Mouse (Mus musculus): ENCODE results near the gene Srl. TPM values are rescaled to one million over a fixed set of nuclear protein-coding genes. Genes with fewer than 3 reads are reported as not detected.

Srl gene
- polyA plus RNA-seq, 1 experiment from 2014 or later, result 35.7 TPM

- WGBS, result 63% methylated on average over 4 of the region's 4 CpGs
Observed at GRCm38 (mm10) chr16:4431841-4432240, 109.8 kb downstream of the Srl start.

DNA sequence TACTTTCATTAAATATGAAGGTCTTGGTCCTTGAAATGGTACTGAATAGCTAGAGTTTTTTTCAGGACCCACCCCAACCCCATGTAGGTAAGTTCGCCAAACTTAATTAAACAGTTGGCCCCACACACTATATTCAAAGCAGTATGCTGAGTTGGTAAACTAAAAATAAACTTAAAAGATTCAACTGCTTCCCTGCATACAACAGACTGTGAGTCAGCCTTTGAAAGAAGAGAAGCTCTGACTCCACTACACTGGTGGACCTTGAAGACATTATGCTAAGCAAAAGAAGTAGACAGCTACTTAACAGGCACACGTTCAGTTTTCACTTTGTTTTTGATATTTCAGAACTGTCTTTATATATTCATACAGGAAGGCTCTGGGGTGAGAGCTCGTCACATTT, 110.6 kb downstream of the Srl start:
- H3K4me3 ChIP-seq (ENCODE audit: low read depth, low read length), result no peak overlapping the region
- ATAC-seq (ENCODE audit: insufficient read depth, low FRiP score, low TSS enrichment) (no peak), DNase-seq (ENCODE audit: low spot score) (no peak)
- no peaks in the 10 kb centered on the region for H3K9me3 ChIP-seq (ENCODE audit: control insufficient read depth, low read length)
- WGBS, result 91% methylated on average over 3 of the region's 3 CpGs
- no peak overlapping the region for H3K27ac ChIP-seq (ENCODE audit: low read depth, low read length)
- no peak overlapping the region for H3K9ac ChIP-seq (ENCODE audit: low read length)
- H3K4me2 ChIP-seq (ENCODE audit: low read depth), result no peak overlapping the region
- H3K36me3 ChIP-seq (ENCODE audit: control insufficient read depth, insufficient read depth, low read length), result no peaks in the 10 kb centered on the region
- no peaks in the 10 kb centered on the region for H3K27me3 ChIP-seq (ENCODE audit: control insufficient read depth, insufficient read depth, low read length)
- no peaks in the 10 kb centered on the region for H3K4me1 ChIP-seq (ENCODE audit: control insufficient read depth, insufficient read depth, low read length)

More at GRCm38 (mm10) chr16:4431841-4432240, 109.8 kb downstream of the Srl start:
- Histone ChIP-seq H3K27ac (ENCODE audit: low read depth, low read length) (no peak overlapping the region), H3K4me1 (ENCODE audit: control insufficient read depth, insufficient read depth, low read length) (no peaks in the 10 kb centered on the region), H3K27me3 (ENCODE audit: control insufficient read depth, insufficient read depth, low read length) (no peaks in the 10 kb centered on the region), H3K4me2 (ENCODE audit: low read depth) (no peak overlapping the region), H3K4me3 (ENCODE audit: low read depth, low read length) (no peak overlapping the region), H3K9me3 (ENCODE audit: control insufficient read depth, low read length) (no peaks in the 10 kb centered on the region), H3K9ac (ENCODE audit: low read length) (no peak overlapping the region), H3K36me3 (ENCODE audit: control insufficient read depth, insufficient read depth, low read length) (no peaks in the 10 kb centered on the region)
- DNase-seq (ENCODE audit: low spot score) (no peak), ATAC-seq (ENCODE audit: insufficient read depth, low FRiP score, low TSS enrichment) (no peak)

GRCm38 (mm10) chr16:4430232-4430631, 111.4 kb downstream of the Srl start:
- Histone ChIP-seq H3K4me1 (ENCODE audit: control insufficient read depth, insufficient read depth, low read length) (no peaks in the 10 kb centered on the region), H3K9me3 (ENCODE audit: control insufficient read depth, low read length) (no peaks in the 10 kb centered on the region), H3K36me3 (ENCODE audit: control insufficient read depth, insufficient read depth, low read length) (no peaks in the 10 kb centered on the region), H3K27ac (ENCODE audit: low read depth, low read length) (no peak overlapping the region), H3K9ac (ENCODE audit: low read length) (no peak overlapping the region), H3K4me3 (ENCODE audit: low read depth, low read length) (no peak overlapping the region), H3K27me3 (ENCODE audit: control insufficient read depth, insufficient read depth, low read length) (no peaks in the 10 kb centered on the region), H3K4me2 (ENCODE audit: low read depth) (no peak overlapping the region)
- DNase-seq (ENCODE audit: low spot score) (no peak), ATAC-seq (ENCODE audit: insufficient read depth, low FRiP score, low TSS enrichment) (no peak)
- WGBS, result 73% methylated on average over 5 of the region's 5 CpGs

Other genes starting within 250 kb of the Srl start
- gene Adcy9, start 121.3 kb downstream of the Srl start, polyA plus RNA-seq (2014; fragmentation: Nextera tagmentation; extraction: Ambion mirVana), result 1.8 and 2.5 TPM in 2 replicates
- gene Tfap4, start 18.0 kb upstream of the Srl start, polyA plus RNA-seq (2014; fragmentation: Nextera tagmentation; extraction: Ambion mirVana), result 16.1 and 17.8 TPM in 2 replicates
- gene Glis2, start 52.9 kb upstream of the Srl start, polyA plus RNA-seq (2014; fragmentation: Nextera tagmentation; extraction: Ambion mirVana), result 32.4 and 37.0 TPM in 2 replicates
- 94.3 and 108 TPM in 2 replicates for gene Pam16, start 83.2 kb upstream of the Srl start, polyA plus RNA-seq (2014; fragmentation: Nextera tagmentation; extraction: Ambion mirVana)
- gene Vasn, start 98.1 kb upstream of the Srl start, polyA plus RNA-seq (2014; fragmentation: Nextera tagmentation; extraction: Ambion mirVana), result 10.5 and 11.1 TPM in 2 replicates
- 54.2 and 56.6 TPM in 2 replicates for gene Dnaja3, start 98.2 kb upstream of the Srl start, polyA plus RNA-seq (2014; fragmentation: Nextera tagmentation; extraction: Ambion mirVana)
- 18.7 and 24.8 TPM in 2 replicates for gene Coro7, start 138.0 kb upstream of the Srl start, polyA plus RNA-seq (2014; fragmentation: Nextera tagmentation; extraction: Ambion mirVana)
- gene Nmral1, start 177.5 kb upstream of the Srl start, polyA plus RNA-seq (2014; fragmentation: Nextera tagmentation; extraction: Ambion mirVana), result 156 and 159 TPM in 2 replicates
- gene Hmox2, start 184.5 kb upstream of the Srl start, polyA plus RNA-seq (2014; fragmentation: Nextera tagmentation; extraction: Ambion mirVana), result 91.7 and 103 TPM in 2 replicates
- 102 and 104 TPM in 2 replicates for gene Cdip1, start 248.5 kb upstream of the Srl start, polyA plus RNA-seq (2014; fragmentation: Nextera tagmentation; extraction: Ambion mirVana)

Measured in neural tube, embryonic 11.5 days (tissue).